In the genomic region with DNA sequence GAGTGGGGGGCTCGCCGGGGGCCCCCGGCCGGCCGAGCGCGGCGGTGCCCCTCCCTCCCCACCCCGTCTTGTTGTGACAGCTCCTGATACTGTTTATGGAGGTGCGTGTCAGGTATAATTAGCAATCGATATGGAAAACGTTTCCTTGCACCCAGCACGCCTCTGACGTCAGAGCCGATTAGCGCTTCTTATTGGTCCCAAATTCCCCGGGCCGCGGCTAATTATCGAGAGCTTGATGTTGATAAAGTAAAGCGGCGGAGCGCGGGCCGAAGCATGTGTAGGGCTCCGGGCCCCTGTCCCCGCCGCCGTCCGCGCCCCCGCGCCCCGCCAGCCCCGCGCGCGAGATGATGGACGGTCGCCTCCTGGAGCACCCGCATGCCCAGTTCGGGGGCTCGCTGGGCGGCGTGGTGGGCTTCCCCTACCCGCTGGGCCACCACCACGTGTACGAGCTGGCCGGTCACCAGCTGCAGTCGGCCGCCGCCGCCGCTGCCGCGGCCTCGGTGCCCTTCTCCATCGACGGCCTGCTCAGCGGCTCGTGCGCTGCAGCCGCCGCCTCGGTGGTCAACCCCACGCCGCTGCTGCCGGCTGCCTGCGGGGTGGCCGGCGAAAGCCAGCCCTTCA, we compare ENCODE assay signal across 9 mouse cellular contexts. TPM values are rescaled to one million over a fixed set of nuclear protein-coding genes. Genes with fewer than 3 reads are reported as not detected.
DNase-seq lines count a peak whose midpoint lies in the region; ATAC-seq and TF ChIP-seq lines count a peak whose summit lies in the region.
"Had no signal": no experiment of that assay in that cellular context is flagged by ENCODE, and none has a peak within 500 bp of the region (broad histone marks: within the 10 kb centered on the region; RNA-seq: fewer than 3 reads in every experiment).

No protein-coding gene starts in this region.

- DNase-seq in CD4-positive, CD25-positive, alpha-beta regulatory T cell, adult 2 months (ENCODE audit: low read depth, low spot score) = peak; percentile 23
- DNase-seq in ES-CJ7 (ENCODE audit: low read depth, low spot score) = peak; percentile 76
- DNase-seq in frontal cortex, postnatal 10 days (ENCODE audit: low spot score in 2 of 2) = no peak
- no peak for DNase-seq in MN1 (ENCODE audit: low spot score)

- no peak for TF ChIP-seq POLR2A in embryonic fibroblast, embryonic 13.5 days (IDR thresholded peaks at IDR 0.05; ENCODE audit: low read depth, low read length)

- TF ChIP-seq CTCF in embryonic fibroblast, embryonic 13.5 days (IDR thresholded peaks at IDR 0.05; ENCODE audit: borderline replicate concordance, insufficient read depth, low read length) = no peak

- H3K9ac ChIP-seq in limb, embryonic 15.5 days = no peak overlapping the region

- ATAC-seq in CD4-positive, CD25-positive, alpha-beta regulatory T cell, adult 4 months = no peak
- no peak for ATAC-seq in limb, embryonic 15.5 days (ENCODE audit: insufficient number of reproducible peaks, low FRiP score, low TSS enrichment, low read depth)
- no peak for ATAC-seq in granulocyte monocyte progenitor cell, adult 5-6 weeks (replicated peaks; ENCODE audit: poor library complexity, severe bottlenecking)

- 1% methylated on average over 71 of the region's 71 CpGs for WGBS in limb, embryonic 15.5 days

- no peak overlapping the region for H3K27ac ChIP-seq in embryonic fibroblast, embryonic 13.5 days (ENCODE audit: insufficient read depth, low read length)
- no peak overlapping the region for H3K27ac ChIP-seq in limb, embryonic 15.5 days

- H3K9me3 ChIP-seq in limb, embryonic 15.5 days = no peaks in the 10 kb centered on the region

- peaks cover 93% of the 10 kb centered on the region for H3K27me3 ChIP-seq in limb, embryonic 15.5 days

- H3K4me3 ChIP-seq in embryonic fibroblast, embryonic 13.5 days (ENCODE audit: insufficient read depth, low read length) = peak overlapping the region; percentile 22
- H3K4me3 ChIP-seq in limb, embryonic 15.5 days = peak overlapping the region; percentile 19

- H3K36me3 ChIP-seq in limb, embryonic 15.5 days = no peaks in the 10 kb centered on the region

- H3K4me2 ChIP-seq in limb, embryonic 15.5 days = peak overlapping the region; percentile 25; the same call in 1 of the 2 replicates

- no peaks in the 10 kb centered on the region; the same call in 1 of the 2 replicates for H3K4me1 ChIP-seq in embryonic fibroblast, embryonic 13.5 days (ENCODE audit: control insufficient read depth, insufficient read depth, low read length)
- H3K4me1 ChIP-seq in limb, embryonic 15.5 days = peaks cover 40% of the 10 kb centered on the region

RNA-seq across cellular contexts. Expression of a gene that starts 0.5 kb away (rescaled TPM):
- not detected for polyA plus RNA-seq in CD4-positive, CD25-positive, alpha-beta regulatory T cell, adult 4 months (2017; shearing (Covaris generic))
- 0.33 TPM in 1 of 2 replicates, not detected in the other for polyA plus RNA-seq in embryonic fibroblast, embryonic 13.5 days (2011; ENCODE audit: insufficient read length, low read depth, missing spikeins)
- polyA plus RNA-seq in limb, embryonic 15.5 days (2015; fragmentation: Nextera tagmentation; extraction: Ambion mirVana) = 0.20 and 0.35 TPM in 2 replicates
- total RNA-seq in granulocyte monocyte progenitor cell, adult 5-6 weeks (2014; fragmentation: Nextera tagmentation) = not detected in 2 replicates
- not detected in 2 replicates for total RNA-seq in granulocyte monocyte progenitor cell, adult 5-6 weeks (2017)
- polyA plus RNA-seq: testis, adult 2 months had no signal

RNA-seq across cellular contexts. Expression of a gene that starts 59.4 kb away (rescaled TPM):
- polyA plus RNA-seq in CD4-positive, CD25-positive, alpha-beta regulatory T cell, adult 4 months (2017; shearing (Covaris generic)) = 10 to 100 TPM; 10.2 to 10.6 TPM
- polyA plus RNA-seq in embryonic fibroblast, embryonic 13.5 days (2011; ENCODE audit: insufficient read length, low read depth, missing spikeins) = 25.4 and 35.2 TPM in 2 replicates
- polyA plus RNA-seq in limb, embryonic 15.5 days (2015; fragmentation: Nextera tagmentation; extraction: Ambion mirVana) = 9.6 and 9.9 TPM in 2 replicates
- 7.8 and 14.9 TPM in 2 replicates for total RNA-seq in granulocyte monocyte progenitor cell, adult 5-6 weeks (2014; fragmentation: Nextera tagmentation)
- 13.0 and 20.6 TPM in 2 replicates for total RNA-seq in granulocyte monocyte progenitor cell, adult 5-6 weeks (2017)

Comparison
In these comparisons a context has a peak if more than half of its experiments do, and no peak if none do; other contexts are left out.
1. DNase-seq: peak in CD4-positive, CD25-positive, alpha-beta regulatory T cell, adult 2 months (single experiment) and ES-CJ7 (single experiment); none in frontal cortex, postnatal 10 days (0 of 2) and MN1 (single experiment).